Mouse (Mus musculus) hindbrain, embryonic 10.5 days (tissue): ENCODE measurements around the gene Cphx2. TPM values are rescaled to one million over a fixed set of nuclear protein-coding genes. Genes with fewer than 3 reads are reported as not detected.
"Not testable (repeated sequence)": the region's sequence is repeated elsewhere in the genome, so short reads cannot be mapped to it uniquely, and the experiment has no call there.

ENCODE experiments used
- DNase-seq: peaks from one replicate; pipeline ENCODE4 v3.0.0-alpha.2; 2017; ENCODE audit warnings: low spot score
- H3K27ac ChIP-seq: fragments of 300-500 bp; sonication (generic); 2 replicates; pipeline ENCODE4 v1.5.1; 2016; ENCODE audit warnings: mild to moderate bottlenecking, moderate library complexity
- H3K27me3 ChIP-seq: fragments of 300-500 bp; sonication (generic); 2 replicates; pipeline ENCODE4 v1.6.1; 2016; ENCODE audit warnings: mild to moderate bottlenecking; ENCODE audit not compliant: poor library complexity, insufficient read depth, severe bottlenecking
- H3K36me3 ChIP-seq: fragments of 300-500 bp; sonication (generic); 2 replicates; pipeline ENCODE4 v1.6.1; 2016; ENCODE audit warnings: mild to moderate bottlenecking, moderate library complexity
- H3K4me1 ChIP-seq: fragments of 300-500 bp; sonication (generic); replicated peaks from 2 replicates; pipeline ENCODE4 v1.6.1; 2016; ENCODE audit warnings: mild to moderate bottlenecking
- H3K4me3 ChIP-seq: fragments of 300-500 bp; sonication (generic); 2 replicates; pipeline ENCODE4 v1.5.1; 2016; ENCODE audit warnings: mild to moderate bottlenecking, moderate library complexity
- H3K9me3 ChIP-seq: fragments of 300-500 bp; sonication (generic); 2 replicates; pipeline ENCODE4 v1.6.1; 2016; ENCODE audit warnings: mild to moderate bottlenecking, moderate library complexity
- WGBS: fragments of 180-500 bp; shearing (Covaris S2); methylation state at CpG from one replicate; pipeline ENCODE4 v1.1.7; 2016; 5-methylcytosine and 5-hydroxymethylcytosine counted together
- polyA plus RNA-seq: library from polyadenylated mRNA; unstranded; fragments of >200 nt; fragmentation: Nextera tagmentation; extraction: Ambion mirVana; gene quantifications from 2 replicates; pipeline ENCODE4 v1.2.1, GENCODE M21; 2016

Cphx2 gene
- not detected in 2 replicates for polyA plus RNA-seq

- not testable (repeated sequence) for H3K9me3 ChIP-seq, H3K4me1 ChIP-seq, H3K4me3 ChIP-seq, DNase-seq, H3K36me3 ChIP-seq, H3K27ac ChIP-seq, H3K27me3 ChIP-seq
- WGBS, result no CpG with 5 or more reads among the region's 6 CpGs
Observed at GRCm38 (mm10) chr14:26081216-26081615, at the start of gene Cphx2. Gene Cphx2, plus strand, starts transcription at chr14:26081516.

- WGBS, result no CpG with 5 or more reads among the region's 3 CpGs
- H3K36me3 ChIP-seq, H3K4me3 ChIP-seq, DNase-seq, H3K4me1 ChIP-seq, H3K9me3 ChIP-seq, H3K27ac ChIP-seq, H3K27me3 ChIP-seq: not testable (repeated sequence)
Observed at GRCm38 (mm10) chr14:26034364-26034763, 47.0 kb upstream of the Cphx2 start.

GRCm38 (mm10) chr14:26035439-26035838 lies 45.9 kb upstream of the Cphx2 start:
- not testable (repeated sequence) for H3K4me1 ChIP-seq, H3K27me3 ChIP-seq, H3K4me3 ChIP-seq, H3K36me3 ChIP-seq, H3K9me3 ChIP-seq, H3K27ac ChIP-seq, DNase-seq
- no CpG with 5 or more reads among the region's 6 CpGs for WGBS

GRCm38 (mm10) chr14:26042611-26043010 lies 38.7 kb upstream of the Cphx2 start, which contains the start of gene Gm9780:
Gene Gm9780, minus strand, starts transcription at chr14:26042711.
- DNase-seq, H3K36me3 ChIP-seq, H3K4me1 ChIP-seq, H3K9me3 ChIP-seq, H3K27ac ChIP-seq, H3K27me3 ChIP-seq, H3K4me3 ChIP-seq: not testable (repeated sequence)
- no CpG with 5 or more reads among the region's 26 CpGs for WGBS

GRCm38 (mm10) chr14:26045007-26045406 lies 36.3 kb upstream of the Cphx2 start:
- not testable (repeated sequence) for H3K4me3 ChIP-seq, H3K9me3 ChIP-seq, H3K4me1 ChIP-seq, H3K36me3 ChIP-seq, DNase-seq, H3K27me3 ChIP-seq, H3K27ac ChIP-seq
- WGBS, result no CpG with 5 or more reads among the region's 5 CpGs

GRCm38 (mm10) chr14:26047026-26047425 lies 34.3 kb upstream of the Cphx2 start:
- H3K36me3 ChIP-seq, DNase-seq, H3K4me1 ChIP-seq, H3K9me3 ChIP-seq, H3K4me3 ChIP-seq, H3K27ac ChIP-seq, H3K27me3 ChIP-seq: not testable (repeated sequence)
- WGBS, result no CpG with 5 or more reads among the region's 8 CpGs

- not testable (repeated sequence) for H3K4me3 ChIP-seq, H3K4me1 ChIP-seq, H3K36me3 ChIP-seq, DNase-seq, H3K27me3 ChIP-seq, H3K9me3 ChIP-seq, H3K27ac ChIP-seq
- no CpG with 5 or more reads among the region's 9 CpGs for WGBS
Observed at GRCm38 (mm10) chr14:26048767-26049166, 32.5 kb upstream of the Cphx2 start.

GRCm38 (mm10) chr14:26058184-26058583 lies 23.1 kb upstream of the Cphx2 start:
- not testable (repeated sequence) for H3K4me1 ChIP-seq, H3K27me3 ChIP-seq, H3K27ac ChIP-seq, H3K9me3 ChIP-seq, H3K36me3 ChIP-seq, H3K4me3 ChIP-seq, DNase-seq
- WGBS, result no CpG with 5 or more reads among the region's 3 CpGs

- not testable (repeated sequence) for DNase-seq, H3K4me3 ChIP-seq, H3K4me1 ChIP-seq, H3K27me3 ChIP-seq, H3K27ac ChIP-seq, H3K9me3 ChIP-seq, H3K36me3 ChIP-seq
- no CpG with 5 or more reads among the region's 6 CpGs for WGBS
Observed at GRCm38 (mm10) chr14:26059362-26059761, 22.0 kb upstream of the Cphx2 start.

- no CpG with 5 or more reads among the region's 44 CpGs for WGBS
- H3K9me3 ChIP-seq, H3K36me3 ChIP-seq, DNase-seq, H3K27me3 ChIP-seq, H3K4me3 ChIP-seq, H3K4me1 ChIP-seq, H3K27ac ChIP-seq: not testable (repeated sequence)
Observed at GRCm38 (mm10) chr14:26066574-26067324, 14.6 kb upstream of the Cphx2 start.

- H3K27me3 ChIP-seq, DNase-seq, H3K27ac ChIP-seq, H3K36me3 ChIP-seq, H3K4me1 ChIP-seq, H3K9me3 ChIP-seq, H3K4me3 ChIP-seq: not testable (repeated sequence)
- no CpG with 5 or more reads among the region's 10 CpGs for WGBS
Observed at GRCm38 (mm10) chr14:26067325-26067633, 14.0 kb upstream of the Cphx2 start, which contains the start of gene Tmem254c. Gene Tmem254c, minus strand, starts transcription at chr14:26067355.

- not testable (repeated sequence) for H3K4me1 ChIP-seq, H3K27me3 ChIP-seq, H3K4me3 ChIP-seq, H3K27ac ChIP-seq, H3K36me3 ChIP-seq, DNase-seq, H3K9me3 ChIP-seq
- no CpG with 5 or more reads among the region's 5 CpGs for WGBS
Observed at GRCm38 (mm10) chr14:26076620-26077390, 4.5 kb upstream of the Cphx2 start.

- not testable (repeated sequence) for DNase-seq, H3K27me3 ChIP-seq
- no CpG with 5 or more reads among the region's 1 CpGs for WGBS
Observed at GRCm38 (mm10) chr14:26081997-26082396, 681 bp downstream of the Cphx2 start, which contains the start of gene Cphx3. Gene Cphx3, plus strand, starts transcription at chr14:26082297.

More at GRCm38 (mm10) chr14:26081997-26082396, 681 bp downstream of the Cphx2 start, which contains the start of gene Cphx3:
- H3K4me1 ChIP-seq, H3K36me3 ChIP-seq, H3K9me3 ChIP-seq, H3K27ac ChIP-seq, H3K4me3 ChIP-seq: not testable (repeated sequence)
